Mouse (Mus musculus): Measurements from ENCODE around the gene Zfp931.
"Not testable (repeated sequence)": the region's sequence is repeated elsewhere in the genome, so short reads cannot be mapped to it uniquely, and the experiment has no call there.

DNA sequence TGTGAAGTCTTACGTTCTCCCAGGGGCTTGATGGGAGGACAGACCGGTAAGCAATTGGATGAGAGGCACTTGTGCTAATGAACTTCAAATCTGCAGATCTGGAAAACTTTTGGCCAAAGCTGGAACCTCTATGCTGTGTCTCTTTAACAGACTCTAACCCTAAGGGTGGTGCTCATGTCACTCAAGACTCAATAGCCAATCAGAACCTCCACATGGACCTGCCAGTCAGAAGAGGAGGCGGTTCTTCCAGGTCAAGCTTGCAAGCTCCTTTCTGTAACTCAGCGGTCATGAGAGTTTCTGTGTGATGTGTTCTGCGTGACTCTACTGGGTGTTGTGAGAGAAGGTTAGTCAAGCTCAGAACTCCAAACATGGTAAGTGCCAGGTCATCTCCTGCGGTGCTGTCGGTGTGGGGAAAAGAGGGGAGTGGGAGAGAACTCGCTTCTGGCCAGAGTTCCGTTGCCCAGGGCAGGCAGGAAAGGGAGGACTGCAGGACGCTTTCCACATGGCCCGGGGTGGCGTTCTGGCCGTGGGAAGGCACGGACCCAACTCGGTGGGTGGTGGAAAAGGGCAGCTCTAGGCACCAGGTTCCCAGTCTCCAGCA is 55.2 kb downstream of the Zfp931 start, which contains the start of gene Zfp971:
- TF ChIP-seq CTCF, EP300 (IDR thresholded peaks at IDR 0.05): not testable (repeated sequence)

Data from lung, postnatal 0 days (tissue).